Mouse (Mus musculus): ENCODE data around the gene Kcnk3. TPM values are rescaled to one million over a fixed set of nuclear protein-coding genes. Genes with fewer than 3 reads are reported as not detected.

Kcnk3 gene
- total and polyA plus RNA-seq, 2 experiments from 2014 or later: 12.7 to 23.2 TPM

- 90% methylated on average over 3 of the region's 3 CpGs for WGBS
Observed at GRCm38 (mm10) chr5:30669496-30669830, 81.5 kb downstream of the Kcnk3 start.

DNA sequence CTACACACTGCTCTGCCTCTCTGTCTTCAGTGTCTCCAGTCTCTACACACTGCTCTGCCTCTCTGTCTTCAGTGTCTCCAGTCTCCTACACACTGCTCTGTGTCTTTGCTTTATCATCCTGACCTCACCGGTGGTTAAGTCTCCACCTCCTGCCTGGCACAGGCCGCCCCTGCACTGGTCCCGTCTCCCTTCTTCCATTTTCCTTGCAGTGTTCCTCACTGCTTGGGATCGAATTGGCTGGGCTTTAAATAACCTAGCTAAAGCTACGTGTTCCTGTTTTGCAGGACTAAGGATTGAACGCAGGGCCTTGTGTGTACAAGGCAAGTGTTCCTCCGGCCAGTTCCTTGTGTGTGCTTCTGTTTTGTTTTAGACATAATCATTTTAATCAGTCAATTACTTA is 82.1 kb downstream of the Kcnk3 start:
- Histone ChIP-seq H3K4me1 (ENCODE audit: insufficient read depth, low read length) (0 out of 2 replicates have a peak, but pooled peaks cover 3% of the 10 kb centered on the region), H3K27ac (no peak overlapping the region), H3K9ac (replicated peaks; ENCODE audit: low read length) (no peak overlapping the region), H3K9me3 (ENCODE audit: low read length) (no peaks in the 10 kb centered on the region), H3K4me2 (ENCODE audit: low read depth, low read length) (no peak overlapping the region), H3K36me3 (ENCODE audit: insufficient read depth, low read length) (no peaks in the 10 kb centered on the region), H3K4me3 (ENCODE audit: low read length) (no peak overlapping the region), H3K27me3 (ENCODE audit: insufficient read depth, low read length) (no peaks in the 10 kb centered on the region)
- WGBS: 94% methylated on average over 7 of the region's 7 CpGs
- DNase-seq (ENCODE audit: low spot score) (no peak), ATAC-seq (no peak)
- TF ChIP-seq CTCF (IDR thresholded peaks at IDR 0.05; ENCODE audit: low read depth): no peak

More at GRCm38 (mm10) chr5:30669496-30669830, 81.5 kb downstream of the Kcnk3 start:
- TF ChIP-seq CTCF (IDR thresholded peaks at IDR 0.05; ENCODE audit: low read depth): no peak
- no peaks in the 10 kb centered on the region for H3K27me3 ChIP-seq (ENCODE audit: insufficient read depth, low read length)
- H3K9ac ChIP-seq (replicated peaks; ENCODE audit: low read length): no peak overlapping the region
- no peaks in the 10 kb centered on the region for H3K9me3 ChIP-seq (ENCODE audit: low read length)
- no peak overlapping the region for H3K27ac ChIP-seq
- H3K4me3 ChIP-seq (ENCODE audit: low read length): no peak overlapping the region
- no peaks in the 10 kb centered on the region for H3K36me3 ChIP-seq (ENCODE audit: insufficient read depth, low read length)
- DNase-seq (ENCODE audit: low spot score) (no peak), ATAC-seq (no peak)
- no peak overlapping the region for H3K4me2 ChIP-seq (ENCODE audit: low read depth, low read length)
- H3K4me1 ChIP-seq (ENCODE audit: insufficient read depth, low read length): 0 out of 2 replicates have a peak, but pooled peaks cover 3% of the 10 kb centered on the region

GRCm38 (mm10) chr5:30674001-30674400 is 86.0 kb downstream of the Kcnk3 start:
- 0 out of 2 replicates have a peak, but pooled peaks cover 3% of the 10 kb centered on the region for H3K36me3 ChIP-seq (ENCODE audit: insufficient read depth, low read length)
- no peak overlapping the region for H3K9ac ChIP-seq (replicated peaks; ENCODE audit: low read length)
- no peaks in the 10 kb centered on the region for H3K4me1 ChIP-seq (ENCODE audit: insufficient read depth, low read length)
- H3K27me3 ChIP-seq (ENCODE audit: insufficient read depth, low read length): no peaks in the 10 kb centered on the region
- ATAC-seq (no peak), DNase-seq (ENCODE audit: low spot score) (no peak)
- no peak overlapping the region for H3K27ac ChIP-seq
- no peak for TF ChIP-seq CTCF (IDR thresholded peaks at IDR 0.05; ENCODE audit: low read depth)
- no peak overlapping the region for H3K4me2 ChIP-seq (ENCODE audit: low read depth, low read length)
- H3K9me3 ChIP-seq (ENCODE audit: low read length): no peaks in the 10 kb centered on the region
- 86% methylated on average over 7 of the region's 7 CpGs for WGBS
- H3K4me3 ChIP-seq (ENCODE audit: low read length): no peak overlapping the region

Small RNA genes lying within 50 kb of the gene (microRNA-seq; reads per million reads assigned to microRNA genes)
- 0 reads per million in 2 experiments for gene Mir5625

Other genes with a start within 250 kb of the Kcnk3 start
- gene Otof, start 126.2 kb upstream of the Kcnk3 start, total RNA-seq (2014; rRNA removed): 12.2 and 13.0 TPM in 2 replicates
- gene Otof, start 126.2 kb upstream of the Kcnk3 start, polyA plus RNA-seq (2015; fragmentation: Nextera tagmentation; extraction: Ambion mirVana): 5.5 and 7.1 TPM in 2 replicates
- 0.72 TPM in 1 of 2 replicates, not detected in the other for gene 1700001C02Rik, start 122.1 kb upstream of the Kcnk3 start, total RNA-seq (2014; rRNA removed)
- gene 1700001C02Rik, start 122.1 kb upstream of the Kcnk3 start, polyA plus RNA-seq (2015; fragmentation: Nextera tagmentation; extraction: Ambion mirVana): 3.4 and 4.0 TPM in 2 replicates
- gene Cib4, start 42.3 kb upstream of the Kcnk3 start, total RNA-seq (2014; rRNA removed): not detected in 2 replicates
- gene Cib4, start 42.3 kb upstream of the Kcnk3 start, polyA plus RNA-seq (2015; fragmentation: Nextera tagmentation; extraction: Ambion mirVana): not detected in 2 replicates
- gene Slc35f6, start 59.8 kb downstream of the Kcnk3 start, total RNA-seq (2014; rRNA removed): 70.6 and 95.8 TPM in 2 replicates
- gene Slc35f6, start 59.8 kb downstream of the Kcnk3 start, polyA plus RNA-seq (2015; fragmentation: Nextera tagmentation; extraction: Ambion mirVana): 29.6 and 31.3 TPM in 2 replicates
- 27.8 and 28.1 TPM in 2 replicates for gene Cenpa, start 78.6 kb downstream of the Kcnk3 start, total RNA-seq (2014; rRNA removed)
- gene Cenpa, start 78.6 kb downstream of the Kcnk3 start, polyA plus RNA-seq (2015; fragmentation: Nextera tagmentation; extraction: Ambion mirVana): 53.4 and 63.2 TPM in 2 replicates
- 261 and 286 TPM in 2 replicates for gene Dpysl5, start 123.4 kb downstream of the Kcnk3 start, total RNA-seq (2014; rRNA removed)
- gene Dpysl5, start 123.4 kb downstream of the Kcnk3 start, polyA plus RNA-seq (2015; fragmentation: Nextera tagmentation; extraction: Ambion mirVana): 120 and 148 TPM in 2 replicates
- gene Mapre3, start 226.5 kb downstream of the Kcnk3 start, total RNA-seq (2014; rRNA removed): 51.7 and 55.8 TPM in 2 replicates
- 134 and 137 TPM in 2 replicates for gene Mapre3, start 226.5 kb downstream of the Kcnk3 start, polyA plus RNA-seq (2015; fragmentation: Nextera tagmentation; extraction: Ambion mirVana)

Measured in hindbrain, postnatal 0 days (tissue).